Mouse (Mus musculus): ENCODE data around the gene Camkmt.

Camkmt gene

GRCm38 (mm10) chr17:85291154-85291553 is 200.8 kb downstream of the Camkmt start:
- in situ Hi-C loops (cut with MboI, MseI) = no loop called here

- in situ Hi-C loops (cut with MboI, MseI) = no loop called here
These were observed 201.2 kb downstream of the Camkmt start for GRCm38 (mm10) chr17:85291601-85292000.

DNA sequence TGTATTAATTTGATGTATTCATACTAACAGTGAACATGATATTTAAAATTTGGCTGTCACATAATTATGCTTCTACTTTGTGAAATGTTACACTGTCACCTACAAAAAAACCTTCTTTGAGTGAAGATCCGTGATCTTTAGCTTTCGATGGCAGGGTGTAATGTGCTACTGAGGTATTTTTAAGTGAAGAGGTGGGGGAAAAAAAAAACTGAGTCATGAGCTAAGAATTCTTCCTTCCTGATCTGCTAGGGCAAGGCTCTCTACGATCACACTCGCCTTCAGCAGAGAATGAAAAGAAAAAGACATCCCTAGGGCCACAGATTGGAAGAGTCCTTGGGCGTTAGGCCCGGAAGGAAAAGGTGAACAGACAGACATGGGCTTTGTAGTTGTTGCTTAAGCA is 201.9 kb downstream of the Camkmt start:
- in situ Hi-C loops (cut with MboI, MseI) = no loop called here

GRCm38 (mm10) chr17:85303686-85304085 is 213.3 kb downstream of the Camkmt start:
- in situ Hi-C loops (cut with MboI, MseI) = no loop called here

GRCm38 (mm10) chr17:85308566-85308965 is 218.2 kb downstream of the Camkmt start:
- in situ Hi-C loops (cut with MboI, MseI) = no loop called here

DNA sequence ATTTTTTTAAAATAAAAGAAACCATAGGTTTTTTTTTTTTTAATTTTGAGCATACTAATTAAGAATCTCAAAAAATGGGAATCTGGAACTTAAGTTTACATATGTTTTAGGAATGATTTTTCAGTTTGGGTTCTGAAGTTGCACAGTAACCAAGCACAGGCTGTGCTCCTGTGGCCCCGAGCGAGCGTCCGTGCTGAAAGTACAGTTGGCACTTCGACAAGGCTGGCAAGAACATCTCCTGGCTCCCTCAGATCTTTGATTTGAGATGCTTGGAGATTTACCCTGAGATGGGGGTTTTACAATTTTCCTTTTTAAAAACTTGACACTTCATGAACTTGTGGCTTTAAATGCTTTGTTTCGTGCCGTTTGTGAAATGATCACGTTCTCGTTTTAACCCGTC is 218.7 kb downstream of the Camkmt start:
- in situ Hi-C loops (cut with MboI, MseI) = no loop called here

GRCm38 (mm10) chr17:85311348-85311747 is 221.0 kb downstream of the Camkmt start:
- in situ Hi-C loops (cut with MboI, MseI) = no loop called here

- in situ Hi-C loops (cut with MboI, MseI) = no loop called here
These were observed 228.0 kb downstream of the Camkmt start for GRCm38 (mm10) chr17:85318401-85318800.

GRCm38 (mm10) chr17:85319779-85320300 is 229.5 kb downstream of the Camkmt start:
- in situ Hi-C loops (cut with MboI, MseI) = no loop called here

DNA sequence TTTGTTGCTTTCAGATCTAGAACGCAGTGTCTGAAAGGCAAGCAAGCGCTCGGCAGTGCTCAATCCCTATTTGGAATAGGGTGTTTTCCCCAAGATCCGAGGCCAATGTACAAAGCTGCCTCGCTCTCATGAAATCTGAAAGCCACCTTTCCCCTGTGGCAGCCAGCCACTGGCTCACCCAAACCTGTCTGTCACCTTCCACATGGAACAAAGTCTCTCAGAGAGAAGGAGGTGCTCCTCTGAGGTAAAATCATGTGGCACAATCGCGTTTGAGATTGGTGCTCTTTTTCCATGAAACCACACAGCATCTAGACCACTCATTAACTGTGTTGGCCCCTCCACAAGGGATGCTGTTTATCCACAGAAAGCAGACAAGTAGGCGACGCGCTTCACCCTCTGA is 238.5 kb downstream of the Camkmt start:
- in situ Hi-C loops (cut with MboI, MseI) = no loop called here

DNA sequence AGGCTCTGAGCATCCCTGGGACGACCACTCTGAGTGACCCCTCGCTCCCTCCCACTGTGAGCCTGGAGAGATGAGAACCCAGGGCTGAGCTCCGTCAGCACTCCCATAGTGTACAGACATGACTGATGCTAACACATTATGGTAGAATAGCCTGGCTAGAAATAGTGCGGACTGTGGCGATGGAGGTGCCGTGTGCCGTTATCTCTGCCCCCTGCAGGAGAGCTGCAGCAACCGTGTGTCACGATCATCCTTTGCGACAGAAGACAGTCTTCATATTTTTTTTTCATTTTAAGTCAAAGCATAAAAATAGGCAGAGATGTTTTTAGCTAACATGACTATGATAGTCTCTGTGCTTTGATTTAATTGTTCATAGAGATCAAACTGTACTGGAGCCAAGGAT is 245.1 kb downstream of the Camkmt start:
- in situ Hi-C loops (cut with MboI, MseI) = no loop called here

- in situ Hi-C loops (cut with MboI, MseI) = no loop called here
These were observed 247.3 kb downstream of the Camkmt start for GRCm38 (mm10) chr17:85337666-85338065.

DNA sequence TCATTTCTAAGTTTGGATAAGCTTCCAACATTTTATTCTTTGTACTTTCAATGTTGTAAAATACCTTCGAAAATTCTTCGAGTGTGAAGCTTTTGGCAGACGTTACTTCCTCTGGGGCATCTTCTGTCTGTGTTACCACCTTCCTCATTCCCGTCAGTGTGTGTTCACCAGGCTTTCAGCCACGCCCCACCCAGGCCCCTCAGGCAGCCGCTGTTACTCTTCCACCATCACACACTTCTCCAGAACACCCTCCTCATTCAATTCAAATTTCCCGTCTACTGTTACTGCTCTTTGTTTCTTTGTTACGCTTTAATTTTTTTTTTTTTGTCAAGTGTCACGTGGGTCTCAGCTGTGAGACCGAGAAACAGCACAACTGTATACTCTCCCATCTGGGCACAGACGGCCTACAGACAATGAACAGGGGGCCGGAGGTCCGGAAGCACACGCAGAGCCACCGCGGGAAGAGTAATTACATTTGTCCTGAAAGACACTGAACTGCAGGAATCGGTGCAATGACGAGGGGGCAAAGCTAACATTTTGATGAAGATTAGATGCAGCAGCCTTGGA is 250.9 kb downstream of the Camkmt start:
- in situ Hi-C loops (cut with MboI, MseI) = no loop called here

DNA sequence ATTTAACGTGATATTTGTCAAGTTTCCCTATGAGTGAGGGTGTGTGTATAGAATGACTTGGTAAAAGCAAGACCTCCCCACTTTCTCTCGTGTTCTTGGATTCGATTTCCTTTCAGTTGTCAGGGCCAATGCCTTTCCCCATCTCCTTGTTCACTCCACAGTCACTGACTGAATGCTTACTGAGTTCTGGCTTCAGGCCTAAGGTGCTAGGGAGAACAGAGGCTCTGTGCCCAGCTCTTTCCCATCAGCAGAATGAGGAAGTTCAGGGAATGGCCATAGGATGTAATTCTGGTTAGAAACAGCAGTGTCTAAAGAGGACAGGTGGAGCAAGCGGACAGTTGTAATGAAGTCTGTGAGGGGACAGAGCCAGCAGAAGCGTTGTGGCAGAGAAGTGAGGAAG is 252.1 kb downstream of the Camkmt start:
- in situ Hi-C loops (cut with MboI, MseI) = no loop called here

GRCm38 (mm10) chr17:85343435-85343834 is 253.1 kb downstream of the Camkmt start:
- in situ Hi-C loops (cut with MboI, MseI) = no loop called here

- in situ Hi-C loops (cut with MboI, MseI) = no loop called here
These were observed 256.3 kb downstream of the Camkmt start for GRCm38 (mm10) chr17:85346701-85347100.

GRCm38 (mm10) chr17:85349331-85349935 is 259.1 kb downstream of the Camkmt start:
- in situ Hi-C loops (cut with MboI, MseI) = no loop called here

GRCm38 (mm10) chr17:85351301-85351700 is 260.9 kb downstream of the Camkmt start:
- in situ Hi-C loops (cut with MboI, MseI) = no loop called here

DNA sequence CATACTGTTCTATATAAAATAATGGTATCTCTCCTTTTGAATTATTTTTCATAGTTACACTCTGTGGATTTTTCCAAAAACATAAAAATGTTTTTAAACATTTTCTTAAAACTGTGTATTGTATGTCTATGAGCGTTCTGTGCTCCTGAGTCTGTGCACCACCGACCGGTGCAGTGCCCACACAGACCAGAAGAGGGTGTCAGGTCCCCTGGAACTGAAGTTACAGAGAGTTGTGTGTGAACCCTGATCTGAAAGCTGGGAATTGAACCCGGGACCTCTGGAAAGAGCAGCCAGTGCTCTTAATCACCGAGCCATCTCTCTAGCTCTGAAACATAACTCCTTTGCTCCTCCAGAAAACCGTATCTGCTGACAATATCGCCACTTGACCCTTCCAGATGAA is 262.4 kb downstream of the Camkmt start:
- in situ Hi-C loops (cut with MboI, MseI) = no loop called here

DNA sequence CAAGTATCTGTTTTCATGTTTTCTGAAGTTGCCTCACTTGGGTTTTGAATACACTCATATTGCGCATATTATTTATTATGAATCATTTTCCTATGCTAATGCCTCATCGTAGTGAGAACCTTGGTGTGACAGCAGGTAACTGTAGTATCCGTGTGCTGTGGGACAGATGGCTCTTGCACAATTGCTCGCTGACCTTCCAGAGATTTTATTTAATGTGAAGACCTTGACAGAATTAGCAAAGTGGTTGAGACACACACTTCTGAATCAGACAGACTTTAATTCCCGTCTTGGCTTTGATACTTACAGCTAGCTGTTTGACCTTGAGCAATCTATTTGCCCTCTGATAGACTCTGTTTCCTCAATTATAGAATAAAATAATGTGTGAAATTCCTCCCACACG is 262.8 kb downstream of the Camkmt start:
- in situ Hi-C loops (cut with MboI, MseI) = no loop called here

- in situ Hi-C loops (cut with MboI, MseI) = no loop called here
These were observed 263.3 kb downstream of the Camkmt start for GRCm38 (mm10) chr17:85353636-85354035.

DNA sequence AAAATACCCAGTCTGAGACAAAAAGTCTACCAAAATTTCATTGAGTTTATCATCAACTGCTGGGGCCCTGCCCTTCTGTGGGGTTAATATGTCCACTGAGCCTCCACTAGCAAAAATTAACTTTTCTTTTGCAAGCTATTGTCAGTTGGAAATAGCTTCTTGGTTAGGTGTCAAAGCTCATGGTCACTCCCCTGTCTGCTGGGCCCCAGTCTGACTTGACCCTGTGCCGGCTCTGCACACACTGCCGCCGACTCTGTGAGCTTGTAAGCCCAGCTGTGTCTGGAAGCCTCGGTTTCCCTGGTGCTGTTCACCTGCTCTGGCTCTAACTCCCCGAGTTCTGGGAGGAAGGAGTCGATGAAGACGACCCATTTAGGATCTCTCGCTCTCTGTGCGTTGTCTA is 265.0 kb downstream of the Camkmt start:
- in situ Hi-C loops (cut with MboI, MseI) = no loop called here

DNA sequence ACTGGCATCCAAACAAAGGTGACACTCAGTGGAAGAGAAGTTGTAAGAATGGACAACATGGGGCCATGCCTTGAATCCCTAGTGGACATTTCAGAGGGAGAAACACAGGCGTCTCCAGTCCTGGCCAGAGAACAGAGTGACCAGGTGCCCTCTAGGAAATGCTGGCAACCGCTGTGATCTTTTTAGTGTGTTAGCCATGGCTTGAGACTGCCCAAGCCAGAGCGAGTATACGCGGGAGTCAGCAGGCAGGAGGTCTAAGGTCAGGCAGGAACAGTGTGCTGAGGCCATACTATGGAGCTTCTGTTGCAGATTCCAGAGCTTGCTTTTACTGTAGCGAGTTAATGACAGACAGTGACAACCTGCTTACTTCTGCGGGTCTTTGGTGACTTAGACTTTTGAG is 270.7 kb downstream of the Camkmt start:
- in situ Hi-C loops (cut with MboI, MseI) = no loop called here

DNA sequence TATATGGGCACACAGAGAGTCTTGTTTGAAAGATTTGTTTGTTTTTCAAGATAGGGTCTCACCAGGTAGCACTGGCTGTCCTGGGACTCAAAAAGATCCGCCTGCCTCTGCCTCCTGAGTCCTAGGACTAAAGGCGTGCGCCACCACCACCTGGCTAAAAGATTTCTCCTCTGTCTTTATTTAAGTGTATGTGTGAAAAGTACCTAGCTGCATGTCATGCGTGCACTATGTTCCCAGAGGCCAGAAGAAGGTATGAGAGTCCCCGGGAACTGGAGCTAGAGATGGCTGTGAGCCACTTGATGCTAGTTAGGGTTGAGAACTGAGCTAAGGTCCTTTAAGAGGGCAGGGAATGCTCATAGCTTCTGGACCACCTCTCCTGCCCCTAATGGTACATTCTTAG is 277.0 kb downstream of the Camkmt start:
- in situ Hi-C loops (cut with MboI, MseI) = no loop called here

Data from regulatory T cell (primary cell).